Mouse (Mus musculus): ENCODE measurements around the gene Fcho1. TPM values are rescaled to one million over a fixed set of nuclear protein-coding genes. Genes with fewer than 3 reads are reported as not detected.

Gene Fcho1
- polyA plus RNA-seq, 1 experiment from 2014 or later: 16.6 TPM

DNA sequence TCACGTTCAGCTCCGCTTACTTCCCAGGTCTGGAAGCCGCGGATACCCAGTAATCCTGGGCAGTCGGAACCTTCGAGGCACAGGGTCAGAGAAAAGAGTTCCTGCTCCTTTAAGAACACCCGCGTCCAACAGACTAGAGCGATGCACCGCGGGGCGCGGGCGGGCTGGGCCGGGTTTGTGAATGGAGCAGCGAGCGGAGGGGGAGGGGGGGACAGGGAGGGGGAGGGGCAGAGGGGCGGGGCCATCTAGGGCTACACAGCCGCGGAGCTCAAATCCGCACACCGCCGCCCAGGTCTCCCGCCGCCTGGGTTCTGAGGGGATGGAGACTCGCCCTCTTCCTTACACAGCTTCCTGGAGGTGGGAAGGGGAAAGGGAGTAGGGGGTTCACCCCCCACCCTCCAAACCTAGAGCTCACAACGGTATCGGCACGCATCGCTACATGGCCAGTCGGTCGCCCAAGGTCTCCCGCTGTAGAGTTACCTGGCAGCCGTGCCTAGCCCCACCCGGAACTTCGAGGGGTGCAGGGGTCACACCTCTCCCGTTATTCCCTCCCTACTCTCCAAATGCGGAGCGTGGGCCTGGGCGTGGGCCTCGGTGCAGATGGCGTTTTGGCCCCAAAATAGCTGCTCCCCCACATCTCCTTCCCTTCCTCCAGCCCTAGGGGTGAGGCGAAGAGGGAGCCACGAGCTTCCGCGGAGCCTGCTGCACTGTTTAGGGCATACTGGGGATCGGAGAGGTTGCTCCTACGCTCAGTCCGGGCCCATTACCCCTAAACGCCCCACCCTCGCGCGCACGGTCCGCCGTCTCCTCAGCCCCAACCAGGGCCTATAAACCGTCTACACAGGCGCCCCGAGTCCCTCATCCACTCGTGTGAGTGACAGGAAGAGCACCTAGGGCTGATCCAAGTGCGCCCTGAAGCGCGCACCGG, 54.6 kb downstream of the Fcho1 start:
- Histone ChIP-seq H3K27me3 (peaks cover 56% of the 10 kb centered on the region), H3K4me3 (replicated peaks) (peak overlapping the region; percentile 58), H3K27ac (no peak overlapping the region), H3K9ac (no peak overlapping the region), H3K4me2 (peak overlapping the region; percentile 83), H3K4me1 (replicated peaks) (peaks cover 54% of the 10 kb centered on the region), H3K36me3 (no peaks in the 10 kb centered on the region), H3K9me3 (replicated peaks) (no peaks in the 10 kb centered on the region)
- DNase-seq (no peak), ATAC-seq (ENCODE audit: low read depth) (peak; percentile 35)
- 1% methylated on average over 63 of the region's 64 CpGs for WGBS (ENCODE audit: insufficient replicate concordance)

- H3K4me3 ChIP-seq (replicated peaks): peak overlapping the region; percentile 58
- H3K4me1 ChIP-seq (replicated peaks): peaks cover 53% of the 10 kb centered on the region
- ATAC-seq (ENCODE audit: low read depth) (no peak), DNase-seq (no peak)
- peak overlapping the region; percentile 83 for H3K4me2 ChIP-seq
- no peak overlapping the region for H3K27ac ChIP-seq
- H3K27me3 ChIP-seq: peaks cover 58% of the 10 kb centered on the region
- H3K9me3 ChIP-seq (replicated peaks): no peaks in the 10 kb centered on the region
- no peak overlapping the region for H3K9ac ChIP-seq
- H3K36me3 ChIP-seq: no peaks in the 10 kb centered on the region
- WGBS (ENCODE audit: insufficient replicate concordance): 23% methylated on average over 11 of the region's 12 CpGs
These were observed 55.3 kb downstream of the Fcho1 start for GRCm38 (mm10) chr8:71670198-71670597.

- Histone ChIP-seq H3K27me3 (peaks cover 63% of the 10 kb centered on the region), H3K4me3 (replicated peaks) (peak overlapping the region; percentile 8; the same call in 1 of the 2 replicates), H3K4me1 (replicated peaks) (peaks cover 59% of the 10 kb centered on the region), H3K4me2 (peak overlapping the region; percentile 44), H3K36me3 (no peaks in the 10 kb centered on the region), H3K27ac (no peak overlapping the region; the same call in 1 of the 2 replicates), H3K9ac (0 out of 2 replicates have a peak overlapping the region, but pooled peaks have one; percentile 4), H3K9me3 (replicated peaks) (no peaks in the 10 kb centered on the region)
- DNase-seq (peak; percentile 35), ATAC-seq (ENCODE audit: low read depth) (no peak)
- 1% methylated on average over 21 of the region's 21 CpGs for WGBS (ENCODE audit: insufficient replicate concordance)
These were observed 57.1 kb downstream of the Fcho1 start for GRCm38 (mm10) chr8:71668220-71668975.

DNA sequence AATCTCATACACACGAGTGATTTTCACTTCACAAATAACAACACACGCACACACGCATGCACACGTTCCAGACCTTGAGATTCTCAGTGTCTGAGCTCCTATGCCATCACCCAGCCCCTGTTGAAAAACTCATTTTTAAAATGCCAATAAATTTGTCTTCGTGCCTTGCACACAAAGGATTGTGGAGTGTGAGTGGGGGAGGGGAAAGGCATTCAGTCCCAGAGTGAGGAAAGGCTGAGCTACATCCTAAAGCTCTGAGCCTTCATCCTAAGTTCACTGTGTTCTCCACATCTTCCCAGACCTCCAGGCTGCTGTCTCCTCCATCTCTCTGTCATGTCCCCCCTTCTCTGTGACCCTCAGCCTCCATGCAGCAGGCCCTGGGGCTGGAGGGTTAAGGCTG, 58.3 kb downstream of the Fcho1 start:
- Histone ChIP-seq H3K27ac (no peak overlapping the region), H3K4me1 (replicated peaks) (peaks cover 57% of the 10 kb centered on the region), H3K9ac (no peak overlapping the region), H3K27me3 (peaks cover 72% of the 10 kb centered on the region), H3K9me3 (replicated peaks) (no peaks in the 10 kb centered on the region), H3K4me3 (replicated peaks) (no peak overlapping the region), H3K4me2 (no peak overlapping the region), H3K36me3 (no peaks in the 10 kb centered on the region)
- WGBS (ENCODE audit: insufficient replicate concordance): 57% methylated on average over 5 of the region's 5 CpGs
- DNase-seq: no peak
- ATAC-seq (ENCODE audit: low read depth): no peak

- H3K27ac ChIP-seq: no peak overlapping the region
- ATAC-seq (ENCODE audit: low read depth): no peak
- no peaks in the 10 kb centered on the region for H3K36me3 ChIP-seq
- no peak overlapping the region for H3K4me3 ChIP-seq (replicated peaks)
- H3K27me3 ChIP-seq: peaks cover 72% of the 10 kb centered on the region
- no peak for DNase-seq
- no peaks in the 10 kb centered on the region for H3K9me3 ChIP-seq (replicated peaks)
- no peak overlapping the region for H3K4me2 ChIP-seq
- peaks cover 53% of the 10 kb centered on the region for H3K4me1 ChIP-seq (replicated peaks)
- no peak overlapping the region for H3K9ac ChIP-seq
- 52% methylated on average over 1 of the region's 1 CpGs for WGBS (ENCODE audit: insufficient replicate concordance)
These were observed 58.7 kb downstream of the Fcho1 start for GRCm38 (mm10) chr8:71666855-71667254.

GRCm38 (mm10) chr8:71665331-71666130, 60.0 kb downstream of the Fcho1 start:
- Histone ChIP-seq H3K9ac (no peak overlapping the region), H3K36me3 (no peaks in the 10 kb centered on the region), H3K4me2 (peak overlapping the region; percentile 54), H3K4me3 (replicated peaks) (peak overlapping the region; percentile 28), H3K4me1 (replicated peaks) (peaks cover 42% of the 10 kb centered on the region), H3K27me3 (peaks cover 69% of the 10 kb centered on the region), H3K9me3 (replicated peaks) (no peaks in the 10 kb centered on the region), H3K27ac (no peak overlapping the region)
- WGBS (ENCODE audit: insufficient replicate concordance): 3% methylated on average over 22 of the region's 22 CpGs
- peak; percentile 67 for ATAC-seq (ENCODE audit: low read depth)
- DNase-seq: peak; percentile 60

- H3K27me3 ChIP-seq: peaks cover 64% of the 10 kb centered on the region
- ATAC-seq (ENCODE audit: low read depth) (peak; percentile 29; the same call in 1 of the 2 replicates), DNase-seq (peak; percentile 60)
- no peak overlapping the region for H3K27ac ChIP-seq
- 10% methylated on average over 36 of the region's 36 CpGs for WGBS (ENCODE audit: insufficient replicate concordance)
- no peaks in the 10 kb centered on the region for H3K9me3 ChIP-seq (replicated peaks)
- no peak overlapping the region for H3K9ac ChIP-seq
- H3K4me3 ChIP-seq (replicated peaks): no peak overlapping the region
- H3K4me2 ChIP-seq: 0 out of 2 replicates have a peak overlapping the region, but pooled peaks have one; percentile 12
- H3K36me3 ChIP-seq: no peaks in the 10 kb centered on the region
- H3K4me1 ChIP-seq (replicated peaks): peaks cover 25% of the 10 kb centered on the region
These were observed 65.0 kb downstream of the Fcho1 start for GRCm38 (mm10) chr8:71660325-71661120.

GRCm38 (mm10) chr8:71659751-71660150, 65.8 kb downstream of the Fcho1 start:
- Histone ChIP-seq H3K9ac (no peak overlapping the region), H3K27me3 (peaks cover 71% of the 10 kb centered on the region), H3K4me1 (replicated peaks) (peaks cover 22% of the 10 kb centered on the region), H3K36me3 (no peaks in the 10 kb centered on the region), H3K9me3 (replicated peaks) (no peaks in the 10 kb centered on the region), H3K4me2 (no peak overlapping the region), H3K4me3 (replicated peaks) (no peak overlapping the region), H3K27ac (no peak overlapping the region)
- ATAC-seq (ENCODE audit: low read depth): no peak
- DNase-seq: no peak
- 32% methylated on average over 1 of the region's 1 CpGs for WGBS (ENCODE audit: insufficient replicate concordance)

- Histone ChIP-seq H3K27ac (no peak overlapping the region), H3K27me3 (peaks cover 78% of the 10 kb centered on the region), H3K36me3 (no peaks in the 10 kb centered on the region), H3K9me3 (replicated peaks) (no peaks in the 10 kb centered on the region), H3K4me1 (replicated peaks) (peaks cover 25% of the 10 kb centered on the region), H3K9ac (no peak overlapping the region), H3K4me3 (replicated peaks) (no peak overlapping the region), H3K4me2 (no peak overlapping the region)
- ATAC-seq (ENCODE audit: low read depth): no peak
- no peak for DNase-seq
- 20% methylated on average over 17 of the region's 17 CpGs for WGBS (ENCODE audit: insufficient replicate concordance)
These were observed 66.9 kb downstream of the Fcho1 start for GRCm38 (mm10) chr8:71658515-71659049.

All from liver, embryonic 13.5 days (tissue).